Mouse (Mus musculus) midbrain, embryonic 14.5 days (tissue): ENCODE measurements at regions not wholly inside any gene's neighbourhood (a gene's known extent, or its start where the extent isn't known, plus 50 kb on each side); places are given as distances from the start of the nearest gene placed in this dataset.

Experiments
- ATAC-seq: fragments of 200-750 bp; cut with Nextera tagmentation; 2 replicates; pipeline ENCODE4 v1.8.0; 2017; ENCODE audit warnings: moderate number of reproducible peaks, moderate library complexity; ENCODE audit not compliant: low FRiP score, low TSS enrichment
- DNase-seq: peaks from one replicate; pipeline ENCODE4 v3.0.0-alpha.2; 2015
- H3K27ac ChIP-seq: fragments of 300-500 bp; sonication (generic); replicated peaks from 2 replicates; pipeline ENCODE4 v1.5.1; 2014; ENCODE audit warnings: mild to moderate bottlenecking, low read depth, low read length, moderate library complexity
- H3K27me3 ChIP-seq: fragments of 300-500 bp; sonication (generic); 2 replicates; pipeline ENCODE4 v1.6.1; 2014; ENCODE audit warnings: low read length, control low read depth, mixed read lengths; ENCODE audit not compliant: control insufficient read depth, insufficient read depth
- H3K36me3 ChIP-seq: fragments of 300-500 bp; sonication (generic); 2 replicates; pipeline ENCODE4 v1.6.1; 2014; ENCODE audit warnings: low read length, control low read depth; ENCODE audit not compliant: control insufficient read depth, insufficient read depth
- H3K4me1 ChIP-seq: fragments of 300-500 bp; sonication (generic); 2 replicates; pipeline ENCODE4 v1.6.1; 2014; ENCODE audit warnings: mild to moderate bottlenecking, antibody characterized with exemption, low read length, control low read depth; ENCODE audit not compliant: control insufficient read depth, insufficient read depth
- H3K4me2 ChIP-seq: fragments of 300-500 bp; sonication (generic); 2 replicates; pipeline ENCODE4 v1.6.1; 2014; ENCODE audit warnings: mild to moderate bottlenecking, low read length, moderate library complexity
- H3K4me3 ChIP-seq: fragments of 300-500 bp; sonication (generic); replicated peaks from 2 replicates; pipeline ENCODE4 v1.5.1; 2014; ENCODE audit warnings: low read depth, low read length
- H3K9ac ChIP-seq: fragments of 300-500 bp; sonication (generic); replicated peaks from 2 replicates; pipeline ENCODE4 v1.6.1; 2014; ENCODE audit warnings: mild to moderate bottlenecking, low read length, moderate library complexity
- H3K9me3 ChIP-seq: fragments of 300-500 bp; sonication (generic); 2 replicates; pipeline ENCODE4 v1.6.1; 2016; ENCODE audit warnings: low read length, control low read depth, mixed read lengths; ENCODE audit not compliant: control insufficient read depth
- WGBS: fragments of 180-500 bp; shearing (Covaris S2); extraction: QIAGEN DNeasy Blood & Tissue Kit; methylation state at CpG from one replicate; pipeline ENCODE4 v1.1.7; 2014; 5-methylcytosine and 5-hydroxymethylcytosine counted together

DNA sequence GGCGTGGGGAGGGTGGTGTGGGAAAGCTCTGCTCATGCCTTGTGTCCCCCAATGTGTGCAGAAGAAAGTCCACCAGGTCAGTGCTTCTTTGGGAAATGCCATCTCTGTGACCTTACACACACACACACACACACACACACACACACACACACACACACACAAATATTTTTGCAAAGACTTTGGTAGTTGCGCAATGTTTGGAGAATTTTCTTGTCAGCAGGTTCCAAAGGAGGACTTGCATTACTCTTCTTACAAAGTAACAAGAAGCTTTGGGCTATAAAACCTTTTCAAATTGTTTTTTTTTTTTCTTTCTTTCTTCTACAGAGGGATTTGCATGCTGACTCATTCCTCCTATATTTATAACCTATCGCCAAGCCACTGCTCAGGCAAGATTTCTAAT is 59.1 kb upstream of the Npvf start:
- ATAC-seq (no peak), DNase-seq (peak; percentile 47)
- H3K4me1 ChIP-seq, result no peaks in the 10 kb centered on the region
- no peak overlapping the region for H3K27ac ChIP-seq
- no peaks in the 10 kb centered on the region for H3K36me3 ChIP-seq
- WGBS, result 62% methylated on average over 3 of the region's 3 CpGs
- H3K9ac ChIP-seq, result no peak overlapping the region
- no peaks in the 10 kb centered on the region for H3K27me3 ChIP-seq
- H3K4me3 ChIP-seq, result no peak overlapping the region
- no peak overlapping the region for H3K4me2 ChIP-seq
- H3K9me3 ChIP-seq, result no peaks in the 10 kb centered on the region

DNA sequence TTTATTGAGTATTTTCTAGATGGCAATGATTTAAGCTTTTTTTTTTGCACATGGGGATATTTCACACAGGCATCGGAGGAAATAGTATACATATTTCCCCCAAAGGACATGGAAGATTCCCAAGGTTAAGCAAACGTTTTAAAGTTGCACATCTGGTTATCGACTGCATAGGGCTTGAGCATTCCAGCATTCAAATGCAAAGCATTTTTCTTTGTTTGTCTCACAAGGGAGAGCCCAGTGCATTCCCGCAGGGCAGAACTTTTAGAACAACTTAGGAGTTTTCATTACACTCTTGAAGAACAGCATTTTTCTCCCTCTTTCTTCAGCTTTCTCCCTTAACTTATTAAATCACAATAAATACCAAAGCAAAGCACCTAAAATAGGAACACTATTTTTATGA is 64.4 kb upstream of the Npvf start:
- no peak for ATAC-seq
- Histone ChIP-seq H3K9me3 (no peaks in the 10 kb centered on the region), H3K36me3 (no peaks in the 10 kb centered on the region), H3K4me1 (no peaks in the 10 kb centered on the region), H3K4me3 (no peak overlapping the region), H3K27ac (no peak overlapping the region), H3K9ac (no peak overlapping the region), H3K27me3 (no peaks in the 10 kb centered on the region), H3K4me2 (no peak overlapping the region)
- no peak for DNase-seq
- 10% methylated on average over 4 of the region's 4 CpGs for WGBS

DNA sequence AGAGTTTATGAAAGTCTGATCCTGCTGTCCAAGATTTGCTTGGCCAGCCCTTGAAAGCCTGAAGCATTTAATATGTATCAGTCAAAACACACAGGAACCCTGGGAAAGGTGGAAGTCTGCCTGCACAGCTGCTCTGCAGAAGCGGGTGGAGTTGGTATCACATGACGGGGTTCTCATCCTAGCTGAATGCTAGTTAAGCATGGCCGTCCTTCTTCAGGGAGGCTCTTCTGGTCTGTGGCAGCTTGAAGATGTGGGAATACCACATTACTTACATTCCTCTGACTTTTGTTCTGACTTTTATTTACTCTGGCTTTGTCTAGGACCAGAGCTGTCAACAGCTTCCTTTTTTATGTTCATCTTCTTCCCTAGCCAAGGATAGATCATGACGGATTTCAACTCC is 66.1 kb upstream of the Npvf start:
- Histone ChIP-seq H3K27ac (no peak overlapping the region), H3K4me1 (no peaks in the 10 kb centered on the region), H3K4me2 (no peak overlapping the region), H3K9ac (no peak overlapping the region), H3K9me3 (no peaks in the 10 kb centered on the region), H3K4me3 (no peak overlapping the region), H3K36me3 (no peaks in the 10 kb centered on the region), H3K27me3 (no peaks in the 10 kb centered on the region)
- 81% methylated on average over 4 of the region's 4 CpGs for WGBS
- DNase-seq (no peak), ATAC-seq (no peak)

GRCm38 (mm10) chr6:50725640-50726039 is 71.4 kb upstream of the Npvf start:
- Histone ChIP-seq H3K9me3 (no peaks in the 10 kb centered on the region), H3K36me3 (no peaks in the 10 kb centered on the region), H3K9ac (no peak overlapping the region), H3K27ac (no peak overlapping the region), H3K4me2 (no peak overlapping the region), H3K4me1 (no peaks in the 10 kb centered on the region), H3K4me3 (no peak overlapping the region), H3K27me3 (no peaks in the 10 kb centered on the region)
- no peak for DNase-seq
- ATAC-seq, result no peak
- 91% methylated on average over 3 of the region's 3 CpGs for WGBS

DNA sequence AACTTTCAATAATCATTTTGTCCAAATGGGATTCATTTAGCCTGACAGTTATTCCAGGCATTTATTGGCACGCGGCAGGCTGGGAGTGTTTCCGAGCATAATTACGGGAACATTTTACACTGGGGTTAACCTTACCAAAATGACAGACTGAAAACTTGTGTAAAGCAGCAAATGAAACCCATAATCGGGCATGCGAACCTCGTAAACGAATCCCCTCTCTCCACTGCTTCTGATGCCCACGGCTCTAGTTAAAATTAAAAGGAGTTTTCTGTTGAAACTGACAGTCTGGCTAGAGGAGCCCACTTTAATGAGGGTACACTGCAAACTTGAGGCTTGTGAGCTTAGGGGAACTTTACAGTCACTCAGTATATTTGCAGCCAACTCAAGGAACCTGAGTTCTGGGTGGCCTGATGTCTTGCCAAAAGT is 71.9 kb upstream of the Npvf start:
- no peak overlapping the region for H3K9ac ChIP-seq
- H3K4me1 ChIP-seq, result no peaks in the 10 kb centered on the region
- DNase-seq (no peak), ATAC-seq (no peak)
- no peak overlapping the region for H3K27ac ChIP-seq
- H3K9me3 ChIP-seq, result no peaks in the 10 kb centered on the region
- 85% methylated on average over 9 of the region's 9 CpGs for WGBS
- H3K4me2 ChIP-seq, result no peak overlapping the region
- H3K27me3 ChIP-seq, result no peaks in the 10 kb centered on the region
- H3K36me3 ChIP-seq, result no peaks in the 10 kb centered on the region
- H3K4me3 ChIP-seq, result no peak overlapping the region

DNA sequence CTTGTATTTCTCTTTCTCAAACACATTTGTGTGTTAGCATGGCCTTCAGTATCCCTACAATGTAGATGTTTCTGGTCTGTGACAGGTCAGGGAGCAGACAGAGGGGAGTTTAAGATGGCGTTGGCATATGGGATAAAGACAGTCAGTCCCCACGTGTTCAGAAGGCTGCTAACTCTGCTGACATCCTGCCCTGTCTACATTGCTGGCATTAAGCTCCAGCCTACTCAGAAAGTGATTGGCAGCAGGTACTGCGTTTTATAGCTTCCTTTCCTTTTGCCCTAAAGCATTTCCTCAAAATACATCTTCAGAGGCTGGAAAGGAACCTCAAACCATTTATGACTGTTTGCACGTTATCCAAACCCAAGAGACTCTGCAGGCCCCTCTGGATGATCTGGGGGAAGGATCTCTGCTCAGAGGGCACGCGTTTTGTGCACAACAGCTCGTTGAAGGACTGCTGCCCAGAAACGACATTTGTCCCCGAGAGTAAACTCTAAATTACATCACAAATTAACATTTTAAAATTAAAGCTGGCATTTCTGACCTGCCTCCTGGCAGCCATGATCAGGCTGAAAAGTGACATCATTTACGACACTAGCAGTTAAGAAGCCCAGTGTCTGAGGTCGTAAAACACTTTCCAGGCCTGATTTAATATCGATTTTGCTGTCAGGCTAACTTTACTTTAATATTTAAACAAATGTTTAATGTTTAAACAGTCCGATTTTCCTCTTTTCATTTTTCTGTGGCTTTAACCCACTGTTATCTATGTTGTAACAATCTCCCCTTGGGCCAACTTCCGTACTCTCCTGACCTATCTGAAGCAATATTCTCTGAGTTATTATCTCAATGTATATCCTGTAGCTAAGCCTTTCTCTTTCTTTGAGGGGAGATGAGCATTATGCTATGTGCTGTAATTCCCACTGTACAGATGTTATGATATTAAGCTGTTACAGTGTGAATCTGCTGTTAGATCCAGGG is 76.8 kb upstream of the Npvf start:
- H3K4me3 ChIP-seq, result no peak overlapping the region
- no peak overlapping the region for H3K27ac ChIP-seq
- DNase-seq (no peak), ATAC-seq (no peak)
- H3K4me2 ChIP-seq, result no peak overlapping the region
- H3K9ac ChIP-seq, result no peak overlapping the region
- no peaks in the 10 kb centered on the region for H3K27me3 ChIP-seq
- 57% methylated on average over 14 of the region's 14 CpGs for WGBS
- H3K9me3 ChIP-seq, result no peaks in the 10 kb centered on the region
- 0 out of 2 replicates have a peak, but pooled peaks cover 12% of the 10 kb centered on the region for H3K4me1 ChIP-seq
- H3K36me3 ChIP-seq, result no peaks in the 10 kb centered on the region

DNA sequence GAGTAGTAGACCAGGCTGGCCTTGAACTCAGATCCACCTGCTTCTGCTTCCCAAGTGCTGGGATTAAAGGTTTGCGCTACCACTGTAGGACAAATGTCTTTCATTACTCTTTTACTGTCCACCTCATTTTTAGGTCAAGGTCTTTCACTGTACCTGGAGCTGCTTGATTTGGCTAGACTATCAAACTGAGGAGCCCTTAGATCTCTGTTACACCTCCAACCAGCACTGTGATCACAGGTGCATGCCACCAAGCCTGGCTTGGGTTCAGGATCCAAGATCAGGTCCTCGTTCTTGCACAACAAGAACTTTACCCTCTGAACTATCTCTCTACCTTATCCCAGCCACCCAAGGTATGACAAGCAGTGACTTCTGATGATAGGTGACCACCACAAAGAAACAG is 80.5 kb upstream of the Npvf start:
- H3K36me3 ChIP-seq, result no peaks in the 10 kb centered on the region
- no peak overlapping the region for H3K4me2 ChIP-seq
- H3K4me1 ChIP-seq, result 0 out of 2 replicates have a peak, but pooled peaks cover 12% of the 10 kb centered on the region
- ATAC-seq, result no peak
- H3K27ac ChIP-seq, result 0 out of 2 replicates have a peak overlapping the region, but pooled peaks have one; percentile 57
- no peak for DNase-seq
- H3K9me3 ChIP-seq, result no peaks in the 10 kb centered on the region
- H3K4me3 ChIP-seq, result no peak overlapping the region
- 98% methylated on average over 2 of the region's 2 CpGs for WGBS
- no peaks in the 10 kb centered on the region for H3K27me3 ChIP-seq
- H3K9ac ChIP-seq, result no peak overlapping the region

DNA sequence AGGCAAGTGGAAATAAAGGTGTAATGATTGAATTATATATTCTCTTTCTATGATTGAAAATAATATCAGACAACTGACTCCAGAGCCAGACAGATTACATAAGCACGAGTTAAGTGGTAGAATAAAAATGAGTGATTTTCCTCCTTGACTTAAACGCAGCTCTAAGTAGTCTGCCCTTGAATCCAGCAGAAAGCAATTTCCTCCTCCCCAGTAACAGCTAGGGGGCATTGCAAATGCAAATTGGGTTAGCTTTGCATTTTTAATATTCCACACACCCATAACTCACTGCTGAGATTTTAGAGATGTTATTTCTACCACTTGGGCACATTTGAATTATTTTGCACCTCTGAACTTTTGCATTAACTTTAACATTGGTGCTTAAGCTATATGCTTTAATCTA is 81.6 kb upstream of the Npvf start:
- Histone ChIP-seq H3K27ac (peak overlapping the region; percentile 57; the same call in 1 of the 2 replicates), H3K4me1 (0 out of 2 replicates have a peak, but pooled peaks cover 12% of the 10 kb centered on the region), H3K9ac (0 out of 2 replicates have a peak overlapping the region, but pooled peaks have one; percentile 3), H3K4me3 (no peak overlapping the region), H3K36me3 (no peaks in the 10 kb centered on the region), H3K27me3 (no peaks in the 10 kb centered on the region), H3K4me2 (no peak overlapping the region), H3K9me3 (no peaks in the 10 kb centered on the region)
- ATAC-seq (no peak), DNase-seq (peak; percentile 52)
- 41% methylated on average over 2 of the region's 2 CpGs for WGBS

DNA sequence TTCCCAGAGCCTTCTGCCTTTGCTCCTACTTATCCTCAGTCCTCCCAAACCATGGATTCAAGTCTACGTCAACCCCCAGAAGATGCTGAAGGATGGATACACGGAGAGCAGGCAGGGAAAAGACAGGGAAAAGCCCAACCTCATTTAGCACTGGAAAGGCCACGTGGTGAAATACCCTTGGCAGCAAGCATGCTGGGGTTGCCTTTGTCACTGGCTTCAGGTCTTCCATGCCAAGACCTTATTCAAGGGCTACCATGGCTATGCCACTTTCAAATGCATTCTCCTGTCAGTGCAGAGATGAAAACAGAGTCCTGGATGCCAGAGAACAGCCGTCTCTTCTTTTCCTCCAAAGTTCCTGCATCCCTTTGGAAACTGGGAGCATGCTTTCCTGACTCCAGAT is 87.8 kb upstream of the Npvf start:
- Histone ChIP-seq H3K27ac (no peak overlapping the region), H3K4me1 (no peaks in the 10 kb centered on the region), H3K9me3 (no peaks in the 10 kb centered on the region), H3K27me3 (no peaks in the 10 kb centered on the region), H3K9ac (no peak overlapping the region), H3K4me2 (no peak overlapping the region), H3K4me3 (no peak overlapping the region), H3K36me3 (no peaks in the 10 kb centered on the region)
- WGBS, result 80% methylated on average over 4 of the region's 4 CpGs
- ATAC-seq, result no peak
- DNase-seq, result no peak
